Mouse (Mus musculus) embryonic fibroblast, embryonic 13.5 days (primary cell): ENCODE results near the gene Il2rb. TPM values are rescaled to one million over a fixed set of nuclear protein-coding genes. Genes with fewer than 3 reads are reported as not detected.

ENCODE experiments used
- H3K27ac ChIP-seq: 2 replicates; pipeline ENCODE4 v1.5.1; 2012; ENCODE audit warnings: low read length, control low read depth, inconsistent platforms; ENCODE audit not compliant: insufficient read depth
- H3K4me1 ChIP-seq: 2 replicates; pipeline ENCODE4 v1.6.1; 2011; ENCODE audit warnings: low read length; ENCODE audit not compliant: control insufficient read depth, insufficient read depth
- H3K4me3 ChIP-seq: 2 replicates; pipeline ENCODE4 v1.5.1; 2011; ENCODE audit warnings: mild to moderate bottlenecking, control low read depth, low read length; ENCODE audit not compliant: insufficient read depth
- CTCF ChIP-seq: IDR thresholded peaks from 2 replicates; pipeline ENCODE4 v1.5.1; 2011; ENCODE audit warnings: mild to moderate bottlenecking, control low read depth, low read length, moderate library complexity, borderline replicate concordance; ENCODE audit not compliant: insufficient read depth
- POLR2A ChIP-seq: IDR thresholded peaks from 2 replicates; pipeline ENCODE4 v1.6.1; 2011; ENCODE audit warnings: low read depth, mild to moderate bottlenecking, control low read depth, low read length, moderate library complexity
- polyA plus RNA-seq: library from polyadenylated mRNA; stranded (reverse); fragments of >200 nt; gene quantifications from 2 replicates; pipeline ENCODE4 v1.2.4, GENCODE M21; 2011; ENCODE audit warnings: low read depth; ENCODE audit not compliant: missing spikeins, insufficient read length

Il2rb gene
- polyA plus RNA-seq, 1 experiment, result not detected

DNA sequence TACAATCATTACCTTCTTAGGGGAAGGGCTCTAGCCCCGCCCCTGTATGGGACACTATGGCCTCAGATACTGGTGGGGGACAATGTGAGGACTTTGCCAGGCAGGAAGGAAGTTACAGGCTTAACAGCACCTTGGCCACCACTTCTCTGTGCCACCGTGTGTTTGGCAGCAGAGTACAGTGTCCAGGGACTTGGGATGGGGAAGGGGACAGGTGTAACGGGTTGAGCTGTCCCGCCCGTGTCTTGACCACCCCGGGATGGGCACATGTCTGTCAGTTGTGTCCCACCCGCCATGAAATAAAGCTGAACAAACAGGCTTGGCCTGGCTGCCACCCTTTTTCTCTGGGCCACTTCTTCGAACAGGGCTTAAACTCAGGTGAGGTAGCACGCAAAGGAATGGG lies 56.1 kb downstream of the Il2rb start:
- no peaks in the 10 kb centered on the region; the same call in 1 of the 2 replicates for H3K4me1 ChIP-seq
- no peak overlapping the region for H3K4me3 ChIP-seq
- TF ChIP-seq POLR2A (no peak), CTCF (no peak)

DNA sequence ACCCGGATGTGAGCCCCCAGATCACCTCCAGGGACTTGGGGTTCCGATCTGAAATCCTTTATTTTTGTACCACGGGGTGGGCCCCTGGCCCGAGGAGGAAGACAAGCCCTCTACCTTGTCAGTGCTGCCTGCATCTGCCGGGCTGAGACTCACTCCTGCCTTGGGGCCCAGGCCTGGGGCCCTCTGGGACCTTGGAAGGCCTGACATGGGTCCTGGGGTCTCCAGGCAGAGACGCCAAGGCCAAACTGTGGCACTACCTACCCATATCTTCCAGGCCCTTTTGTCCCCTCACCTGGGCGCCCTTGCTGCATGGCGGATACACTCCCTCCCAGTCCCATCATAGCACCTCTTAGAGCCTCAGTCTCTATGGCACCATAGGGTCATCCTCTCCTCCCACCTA lies 56.6 kb downstream of the Il2rb start:
- no peak for TF ChIP-seq POLR2A
- TF ChIP-seq CTCF, result no peak
- Histone ChIP-seq H3K4me3 (no peak overlapping the region), H3K4me1 (no peaks in the 10 kb centered on the region; the same call in 1 of the 2 replicates)

More for the DNA sequence above, 56.1 kb downstream of the Il2rb start:
- no peak overlapping the region for H3K27ac ChIP-seq

DNA sequence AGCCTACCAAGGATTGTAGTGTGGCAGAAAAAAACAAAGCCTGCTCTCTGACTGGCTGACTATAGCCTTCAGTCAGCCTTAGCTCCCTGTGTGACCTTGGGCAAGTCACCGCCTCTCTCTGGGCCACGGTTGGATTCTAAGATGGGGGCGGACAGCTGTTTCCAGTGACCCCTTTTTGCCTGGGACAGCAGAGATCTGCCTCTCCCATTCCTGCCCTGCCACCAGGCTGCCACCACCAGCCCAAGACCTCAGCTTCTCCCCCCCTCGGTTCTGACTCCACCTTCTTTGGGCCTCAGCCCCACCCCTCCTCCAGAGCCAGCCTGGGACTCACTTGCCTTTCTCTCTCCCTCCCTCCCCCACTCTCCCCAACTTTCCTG lies 57.1 kb downstream of the Il2rb start:
- Histone ChIP-seq H3K4me3 (no peak overlapping the region), H3K27ac (0 out of 2 replicates have a peak overlapping the region, but pooled peaks have one; percentile 30), H3K4me1 (no peaks in the 10 kb centered on the region; the same call in 1 of the 2 replicates)
- TF ChIP-seq POLR2A (no peak), CTCF (no peak)

More for the DNA sequence above, 56.6 kb downstream of the Il2rb start:
- H3K27ac ChIP-seq, result no peak overlapping the region

DNA sequence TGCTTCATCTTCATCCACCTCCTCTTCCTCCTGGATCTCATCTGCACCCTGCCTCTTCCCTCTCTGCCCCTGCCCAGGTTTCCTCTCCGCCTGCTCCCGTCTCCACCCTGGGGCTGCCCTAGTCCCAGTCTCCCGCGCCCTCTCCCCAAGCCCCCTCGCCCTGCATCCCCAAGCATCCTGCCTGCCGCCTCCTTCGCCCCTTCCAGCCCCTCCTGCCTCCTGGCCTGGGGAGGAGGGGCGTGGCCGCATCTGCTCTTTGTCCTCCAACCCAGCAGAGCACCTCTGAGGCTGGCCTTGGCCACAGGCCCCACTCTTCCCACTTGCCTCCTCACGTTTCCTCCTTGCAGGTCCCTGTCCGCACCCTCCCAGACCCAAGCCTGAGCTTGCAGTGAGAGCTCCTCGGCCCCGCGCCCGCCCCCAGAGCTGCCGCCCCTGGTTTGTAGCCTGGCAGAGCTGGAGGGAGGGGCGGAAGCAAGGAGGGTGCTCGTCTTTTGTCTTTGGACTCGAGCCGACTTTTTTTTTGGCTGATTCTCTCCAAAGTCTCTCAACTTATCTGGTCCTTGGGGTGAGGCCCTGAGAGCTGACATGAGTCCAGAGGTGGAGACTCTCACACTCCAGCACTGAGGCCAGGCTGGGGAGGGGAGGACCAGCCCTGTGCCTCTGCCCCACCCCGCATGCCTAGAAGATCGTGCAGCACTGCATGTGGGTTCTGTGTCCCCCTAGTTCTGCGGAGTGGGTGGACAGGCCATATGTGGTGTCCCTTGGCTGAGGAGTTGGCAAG lies 57.6 kb downstream of the Il2rb start:
- Histone ChIP-seq H3K4me1 (no peaks in the 10 kb centered on the region; the same call in 1 of the 2 replicates), H3K27ac (peak overlapping the region; percentile 30), H3K4me3 (no peak overlapping the region)
- TF ChIP-seq POLR2A, result no peak
- TF ChIP-seq CTCF, result no peak

DNA sequence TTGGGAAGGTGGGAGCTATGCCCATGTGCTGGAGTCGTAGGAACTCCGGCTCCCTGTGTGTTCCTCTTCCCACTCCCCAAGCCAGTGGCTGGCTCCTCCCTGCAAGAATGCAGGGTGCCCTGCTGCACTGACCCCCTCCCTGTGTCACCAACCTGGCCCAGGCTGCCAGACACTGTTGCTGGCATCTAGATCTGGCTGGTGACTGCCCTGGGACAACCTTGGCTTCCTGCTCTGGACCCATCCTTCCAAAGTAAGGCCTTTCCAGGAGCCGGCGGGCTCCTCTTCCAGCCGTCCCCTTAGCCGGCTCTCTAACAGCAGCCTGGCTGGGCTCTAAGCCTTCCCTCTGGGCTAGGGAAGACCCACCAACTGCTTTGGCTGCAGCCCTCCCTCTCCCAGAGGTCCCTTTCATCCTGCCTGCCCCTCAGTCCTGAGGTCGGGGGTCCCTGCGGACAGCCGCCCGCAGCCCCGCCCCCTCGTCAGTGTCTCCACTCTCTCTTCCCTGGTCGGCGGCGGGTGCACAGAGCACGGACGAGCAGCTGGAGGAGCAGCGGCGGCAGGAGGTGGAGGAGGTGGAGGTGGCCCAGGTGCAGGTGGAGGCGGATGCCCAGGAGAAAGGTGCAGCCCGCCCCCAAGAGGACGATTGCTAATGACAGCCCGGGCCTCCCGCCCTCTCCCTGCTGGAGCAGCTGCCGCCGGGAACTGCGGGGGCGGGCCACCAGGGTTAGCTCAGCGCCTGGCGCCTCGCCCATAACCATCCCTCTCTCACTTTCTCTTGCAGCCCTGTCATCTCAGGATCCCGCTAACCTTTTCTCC lies 58.5 kb downstream of the Il2rb start:
- Histone ChIP-seq H3K4me1 (no peaks in the 10 kb centered on the region; the same call in 1 of the 2 replicates), H3K27ac (peak overlapping the region; percentile 30; the same call in 1 of the 2 replicates), H3K4me3 (no peak overlapping the region)
- TF ChIP-seq POLR2A (no peak), CTCF (no peak)

DNA sequence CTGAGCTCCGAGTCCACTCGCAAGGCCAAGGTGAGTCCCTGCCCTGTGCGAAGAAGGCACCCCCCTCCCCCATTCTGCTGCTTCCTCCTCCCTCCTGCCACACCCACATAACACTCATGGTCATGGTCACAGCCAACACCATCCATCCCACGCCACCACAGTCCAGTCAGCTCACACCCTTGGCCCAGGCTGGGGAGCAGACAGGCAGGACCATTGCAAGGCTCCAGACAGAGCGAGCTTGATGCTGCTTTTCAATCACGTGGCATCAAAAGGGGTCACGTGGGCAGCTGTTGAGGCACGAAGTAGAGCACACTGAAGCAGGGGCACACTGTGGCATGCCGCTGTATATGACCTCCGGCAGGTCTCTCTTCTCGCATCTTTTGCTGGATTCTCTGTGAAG lies 59.4 kb downstream of the Il2rb start:
- no peak overlapping the region for H3K27ac ChIP-seq
- H3K4me3 ChIP-seq, result no peak overlapping the region
- H3K4me1 ChIP-seq, result no peaks in the 10 kb centered on the region; the same call in 1 of the 2 replicates
- TF ChIP-seq CTCF (no peak), POLR2A (no peak)

DNA sequence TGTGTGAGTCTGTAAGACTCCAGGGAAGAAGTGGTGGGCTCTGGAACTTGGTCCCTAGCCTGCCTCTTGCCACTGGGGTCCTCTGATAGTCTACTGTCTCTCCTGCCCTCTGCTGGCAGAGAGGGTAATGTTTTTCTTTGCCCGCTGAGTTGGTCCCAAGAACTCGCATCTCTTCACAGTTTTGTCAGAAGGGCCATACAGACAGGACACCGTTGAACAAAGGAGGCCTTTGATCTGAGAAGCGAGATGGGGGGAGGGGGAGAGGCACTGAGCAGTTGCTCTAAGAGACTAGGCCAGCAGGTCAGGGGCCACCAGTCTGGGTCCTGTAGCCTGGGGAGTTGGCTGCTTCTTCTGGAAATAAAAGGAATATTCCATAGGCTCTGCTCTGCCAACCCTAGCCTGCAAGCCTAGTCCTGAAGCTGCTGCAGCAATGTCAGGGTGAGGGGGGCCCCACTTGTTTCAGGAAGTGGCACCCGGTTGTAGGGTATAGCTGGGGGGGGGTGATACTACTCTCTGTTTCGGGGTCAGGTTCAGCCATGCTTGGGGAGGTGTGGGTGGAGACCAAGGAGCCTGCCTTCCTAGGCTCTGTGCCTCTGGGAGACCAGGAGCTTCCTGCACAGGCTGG lies 60.1 kb downstream of the Il2rb start:
- Histone ChIP-seq H3K4me1 (peaks cover 3% of the 10 kb centered on the region), H3K4me3 (no peak overlapping the region), H3K27ac (no peak overlapping the region)
- TF ChIP-seq CTCF, result no peak
- no peak for TF ChIP-seq POLR2A

DNA sequence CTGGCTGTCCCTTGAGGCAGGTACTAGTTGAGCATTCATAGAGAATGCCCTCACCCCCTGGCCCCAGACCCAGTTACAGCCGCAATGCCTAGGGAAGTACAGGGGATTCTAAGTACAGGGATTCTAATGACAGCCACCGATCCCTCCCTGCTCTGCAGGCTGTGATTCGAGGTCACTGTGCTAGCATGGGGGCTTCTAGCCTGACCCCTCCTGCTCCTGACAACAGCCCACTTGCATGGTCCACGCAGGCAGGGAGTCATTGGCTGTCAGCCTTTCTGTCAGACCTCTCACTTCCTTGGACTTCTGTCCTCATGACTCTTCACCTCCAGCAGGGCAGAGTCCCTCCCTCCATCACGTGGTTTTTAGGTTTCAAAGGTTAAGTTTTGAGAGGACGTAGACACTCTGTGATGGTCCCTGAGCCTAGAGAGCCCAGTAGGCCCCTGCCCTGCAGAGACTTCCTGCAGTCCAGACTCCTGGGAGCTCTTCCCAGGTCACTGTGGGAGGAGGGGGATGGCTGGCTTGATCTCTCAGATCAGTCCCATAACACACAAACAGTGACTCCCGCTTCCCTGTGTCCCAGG lies 63.4 kb downstream of the Il2rb start:
- peaks cover 3% of the 10 kb centered on the region; the same call in 1 of the 2 replicates for H3K4me1 ChIP-seq
- no peak overlapping the region for H3K4me3 ChIP-seq
- H3K27ac ChIP-seq, result no peak overlapping the region
- TF ChIP-seq POLR2A (no peak), CTCF (no peak)

DNA sequence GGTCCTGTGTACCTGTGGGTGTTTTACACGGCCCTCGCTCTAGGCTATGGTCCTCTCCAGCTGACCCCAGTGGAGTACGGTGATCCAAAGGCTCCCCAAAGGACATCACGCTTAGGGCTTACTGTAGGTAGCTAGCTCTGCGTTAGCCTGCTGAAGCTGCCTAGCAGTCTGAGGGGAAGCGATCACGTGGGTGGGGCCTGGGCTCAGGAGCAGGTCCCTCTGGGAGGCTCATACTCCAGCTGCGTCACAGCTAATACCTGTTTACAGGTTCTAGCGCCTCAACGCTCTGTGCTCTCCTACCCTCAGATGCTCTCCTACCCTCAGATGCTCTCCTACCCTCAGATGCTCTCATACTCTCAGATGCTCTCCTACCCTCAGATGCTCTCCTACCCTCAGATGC lies 64.2 kb downstream of the Il2rb start:
- Histone ChIP-seq H3K4me3 (no peak overlapping the region), H3K27ac (no peak overlapping the region), H3K4me1 (peaks cover 3% of the 10 kb centered on the region; the same call in 1 of the 2 replicates)
- TF ChIP-seq CTCF (no peak), POLR2A (no peak)
